Mouse (Mus musculus): ENCODE data around the gene Olfr1170. TPM values are rescaled to one million over a fixed set of nuclear protein-coding genes. Genes with fewer than 3 reads are reported as not detected.

Gene Olfr1170
- total RNA-seq (2021) = not detected
- long read RNA-seq, experiment 1 = 0 reads
- long read RNA-seq, experiment 2 = 0 reads

GRCm38 (mm10) chr2:88228234-88228633 is at the start of gene Olfr1170:
Gene Olfr1170, minus strand, starts transcription at chr2:88228334.
- DNase-seq = no peak

DNA sequence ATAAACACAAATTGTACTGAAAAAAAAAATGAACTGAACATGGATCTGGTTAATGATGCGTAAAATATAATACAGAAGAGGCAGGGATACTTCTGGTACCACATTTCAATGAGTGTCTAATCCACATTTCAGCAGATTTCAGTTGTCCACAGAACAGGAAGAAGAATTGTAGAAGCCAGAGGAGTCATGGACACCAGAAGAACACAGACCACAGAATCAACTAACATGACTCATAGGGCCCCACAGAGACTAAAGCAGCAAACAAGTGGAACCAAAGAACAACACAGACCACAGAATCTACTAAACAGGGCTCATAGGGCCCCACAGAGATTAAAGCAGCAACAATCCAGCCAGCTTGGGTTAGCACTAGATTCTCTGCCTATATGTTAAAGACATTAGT is 7.3 kb downstream of the Olfr1170 start:
- DNase-seq = no peak

- no peak for DNase-seq
Observed at GRCm38 (mm10) chr2:88181580-88181979, 46.6 kb downstream of the Olfr1170 start, which contains the start of gene Olfr1168. Gene Olfr1168, plus strand, starts transcription at chr2:88181880.

Other genes starting within 250 kb of the Olfr1170 start
- not detected for gene Olfr1158, start 238.2 kb downstream of the Olfr1170 start, total RNA-seq (2021)
- not detected for gene Olfr1160, start 220.1 kb downstream of the Olfr1170 start, total RNA-seq (2021)
- gene Olfr1161, start 205.6 kb downstream of the Olfr1170 start, total RNA-seq (2021) = not detected
- not detected for gene Olfr73, start 190.6 kb downstream of the Olfr1170 start, total RNA-seq (2021)
- gene Olfr1162, start 177.2 kb downstream of the Olfr1170 start, total RNA-seq (2021) = not detected
- not detected for gene Olfr1163, start 156.5 kb downstream of the Olfr1170 start, total RNA-seq (2021)
- gene Olfr1164, start 134.4 kb downstream of the Olfr1170 start, total RNA-seq (2021) = not detected
- not detected for gene Olfr1166, start 100.1 kb downstream of the Olfr1170 start, total RNA-seq (2021)
- gene Olfr1167, start 73.1 kb downstream of the Olfr1170 start, total RNA-seq (2021) = not detected
- not detected for gene Olfr1168, start 46.5 kb downstream of the Olfr1170 start, total RNA-seq (2021)
- gene Olfr1173, start 51.5 kb upstream of the Olfr1170 start, total RNA-seq (2021) = not detected
- gene Olfr1174-ps, start 86.8 kb upstream of the Olfr1170 start, total RNA-seq (2021) = not detected
- gene Olfr1175-ps, start 98.9 kb upstream of the Olfr1170 start, total RNA-seq (2021) = not detected
- not detected for gene Olfr1176, start 108.4 kb upstream of the Olfr1170 start, total RNA-seq (2021)
- gene Olfr1177-ps, start 118.2 kb upstream of the Olfr1170 start, total RNA-seq (2021) = not detected
- not detected for gene Olfr1178, start 158.7 kb upstream of the Olfr1170 start, total RNA-seq (2021)
- gene Olfr1179, start 178.1 kb upstream of the Olfr1170 start, total RNA-seq (2021) = not detected
- gene Olfr1180, start 190.8 kb upstream of the Olfr1170 start, total RNA-seq (2021) = not detected
- not detected for gene Olfr1181, start 197.8 kb upstream of the Olfr1170 start, total RNA-seq (2021)
- gene Gm13757, start 220.8 kb upstream of the Olfr1170 start, total RNA-seq (2021) = not detected
- not detected for gene Olfr1183, start 226.5 kb upstream of the Olfr1170 start, total RNA-seq (2021)

Measured in gastrocnemius, postnatal 10 days (tissue).